Mouse (Mus musculus) small intestine, adult 10 weeks (tissue): ENCODE data around the gene Dars. TPM values are rescaled to one million over a fixed set of nuclear protein-coding genes. Genes with fewer than 3 reads are reported as not detected.

Experiments used
- polyA plus RNA-seq: library from polyadenylated mRNA; stranded (reverse); fragments of 350-450 nt; fragmentation: Illumina TruSeq; extraction: RNeasy Lipid Tissue Mini Kit (QIAGEN cat#74804); gene quantifications from one replicate; pipeline ENCODE4 v1.2.3, GENCODE M21; 2014; ENCODE audit warnings: low replicate concordance

Gene Dars
- polyA plus RNA-seq, result 113 TPM

GRCm38 (mm10) chr1:128416584-128417532 is at the start of gene Dars:
Gene Dars, minus strand, starts transcription at chr1:128417368.

GRCm38 (mm10) chr1:128359554-128360376 is 57.4 kb downstream of the Dars start, which contains the start of gene Mcm6:
Gene Mcm6, minus strand, starts transcription at chr1:128359664.

GRCm38 (mm10) chr1:128328218-128328617 is 89.0 kb downstream of the Dars start, which contains the start of gene Lct:
Gene Lct, minus strand, starts transcription at chr1:128328318.

Other genes with a start within 250 kb of the Dars start
- 139 TPM for gene Ubxn4, start 173.4 kb downstream of the Dars start, polyA plus RNA-seq
- gene Lct, start 89.0 kb downstream of the Dars start, polyA plus RNA-seq, result 111 TPM
- 33.3 TPM for gene Mcm6, start 57.7 kb downstream of the Dars start, polyA plus RNA-seq
- 5.3 TPM for gene Cxcr4, start 174.9 kb upstream of the Dars start, polyA plus RNA-seq